Mouse (Mus musculus) liver, postnatal 0 days (tissue): ENCODE results near the gene Gm10663.

Experiments used
- CTCF ChIP-seq: sonication (generic); IDR thresholded peaks from 2 replicates; pipeline ENCODE4 v1.5.1; 2016; ENCODE audit warnings: antibody characterized with exemption, low read depth
- EP300 ChIP-seq: IDR thresholded peaks from 2 replicates; pipeline ENCODE4 v1.6.1; 2016; ENCODE audit warnings: antibody characterized with exemption, low read depth, mild to moderate bottlenecking

- no peak for TF ChIP-seq CTCF
- TF ChIP-seq EP300, result no peak
These were observed 27.6 kb upstream of the Gm10663 start for GRCm38 (mm10) chr8:65047193-65047592.
